Mouse (Mus musculus) stomach, embryonic 15.5 days (tissue): ENCODE measurements around the gene Cyp26a1. TPM values are rescaled to one million over a fixed set of nuclear protein-coding genes. Genes with fewer than 3 reads are reported as not detected.

Experiments
- ATAC-seq: fragments of 200-750 bp; cut with Nextera tagmentation; 2 replicates; pipeline ENCODE4 v1.8.0; 2017; ENCODE audit warnings: low read depth, moderate number of reproducible peaks, moderate TSS enrichment; ENCODE audit not compliant: insufficient read depth, low FRiP score
- H3K27ac ChIP-seq: fragments of 300-500 bp; sonication (generic); 2 replicates; pipeline ENCODE4 v1.5.1; 2015; ENCODE audit warnings: mild to moderate bottlenecking, inconsistent platforms
- H3K27me3 ChIP-seq: fragments of 300-500 bp; sonication (generic); replicated peaks from 2 replicates; pipeline ENCODE4 v1.6.1; 2015; ENCODE audit warnings: inconsistent platforms
- H3K36me3 ChIP-seq: fragments of 300-500 bp; sonication (generic); 2 replicates; pipeline ENCODE4 v1.6.1; 2015; ENCODE audit warnings: inconsistent platforms
- H3K4me1 ChIP-seq: fragments of 300-500 bp; sonication (generic); 2 replicates; pipeline ENCODE4 v1.6.1; 2015; ENCODE audit warnings: inconsistent platforms
- H3K4me2 ChIP-seq: fragments of 300-500 bp; sonication (generic); 2 replicates; pipeline ENCODE4 v1.6.1; 2015; ENCODE audit warnings: mild to moderate bottlenecking, inconsistent platforms
- H3K4me3 ChIP-seq: fragments of 300-500 bp; sonication (generic); replicated peaks from 2 replicates; pipeline ENCODE4 v1.5.1; 2015; ENCODE audit warnings: inconsistent platforms
- H3K9ac ChIP-seq: fragments of 300-500 bp; sonication (generic); 2 replicates; pipeline ENCODE4 v1.6.1; 2015; ENCODE audit warnings: inconsistent platforms
- H3K9me3 ChIP-seq: fragments of 300-500 bp; sonication (generic); 2 replicates; pipeline ENCODE4 v1.6.1; 2016; ENCODE audit warnings: inconsistent platforms
- WGBS: fragments of 180-500 bp; shearing (Covaris S2); methylation state at CpG from one replicate; pipeline ENCODE4 v1.1.7; 2015; 5-methylcytosine and 5-hydroxymethylcytosine counted together
- polyA plus RNA-seq: library from polyadenylated mRNA; unstranded; fragments of >200 nt; fragmentation: Nextera tagmentation; extraction: Ambion mirVana; gene quantifications from 2 replicates; pipeline ENCODE4 v1.2.1, GENCODE M21; 2015

Gene Cyp26a1
- polyA plus RNA-seq, 1 experiment from 2014 or later = 8.5 TPM

GRCm38 (mm10) chr19:37702377-37703076 is 4.9 kb downstream of the Cyp26a1 start:
- no peaks in the 10 kb centered on the region for H3K9me3 ChIP-seq
- no peak overlapping the region for H3K4me2 ChIP-seq
- no peak for ATAC-seq
- H3K36me3 ChIP-seq = no peaks in the 10 kb centered on the region
- peaks cover 14% of the 10 kb centered on the region for H3K4me1 ChIP-seq
- no peak overlapping the region for H3K9ac ChIP-seq
- H3K4me3 ChIP-seq = no peak overlapping the region
- H3K27ac ChIP-seq = no peak overlapping the region
- 46% methylated on average over 21 of the region's 21 CpGs for WGBS
- H3K27me3 ChIP-seq = peaks cover 56% of the 10 kb centered on the region

- H3K36me3 ChIP-seq = no peaks in the 10 kb centered on the region
- WGBS = 6% methylated on average over 3 of the region's 3 CpGs
- H3K4me2 ChIP-seq = no peak overlapping the region
- H3K4me3 ChIP-seq = no peak overlapping the region
- no peak for ATAC-seq
- no peaks in the 10 kb centered on the region for H3K9me3 ChIP-seq
- no peak overlapping the region for H3K27ac ChIP-seq
- H3K9ac ChIP-seq = no peak overlapping the region
- peaks cover 42% of the 10 kb centered on the region for H3K27me3 ChIP-seq
- H3K4me1 ChIP-seq = peaks cover 1% of the 10 kb centered on the region; the same call in 1 of the 2 replicates
Observed at GRCm38 (mm10) chr19:37703902-37704509, 6.4 kb downstream of the Cyp26a1 start.

- no peaks in the 10 kb centered on the region for H3K9me3 ChIP-seq
Observed at GRCm38 (mm10) chr19:37705722-37706121, 8.1 kb downstream of the Cyp26a1 start.

GRCm38 (mm10) chr19:37714681-37715080 is 17.1 kb downstream of the Cyp26a1 start:
- 58% methylated on average over 10 of the region's 10 CpGs for WGBS
- no peaks in the 10 kb centered on the region for H3K36me3 ChIP-seq
- no peak overlapping the region for H3K27ac ChIP-seq
- no peaks in the 10 kb centered on the region for H3K4me1 ChIP-seq
- ATAC-seq = no peak
- H3K4me2 ChIP-seq = no peak overlapping the region
- no peak overlapping the region for H3K9ac ChIP-seq
- no peaks in the 10 kb centered on the region for H3K9me3 ChIP-seq
- H3K27me3 ChIP-seq = no peaks in the 10 kb centered on the region
- no peak overlapping the region for H3K4me3 ChIP-seq

More at GRCm38 (mm10) chr19:37705722-37706121, 8.1 kb downstream of the Cyp26a1 start:
- no peak overlapping the region for H3K9ac ChIP-seq
- no peak overlapping the region for H3K4me3 ChIP-seq
- no peaks in the 10 kb centered on the region for H3K36me3 ChIP-seq
- H3K27me3 ChIP-seq = peaks cover 25% of the 10 kb centered on the region
- H3K4me2 ChIP-seq = no peak overlapping the region
- no peaks in the 10 kb centered on the region for H3K4me1 ChIP-seq
- WGBS = 90% methylated on average over 5 of the region's 5 CpGs
- ATAC-seq = no peak
- no peak overlapping the region for H3K27ac ChIP-seq

GRCm38 (mm10) chr19:37715980-37716379 is 18.4 kb downstream of the Cyp26a1 start:
- no peaks in the 10 kb centered on the region for H3K4me1 ChIP-seq
- no peak overlapping the region for H3K4me2 ChIP-seq
- H3K36me3 ChIP-seq = no peaks in the 10 kb centered on the region
- H3K27me3 ChIP-seq = no peaks in the 10 kb centered on the region
- WGBS = 60% methylated on average over 1 of the region's 1 CpGs
- H3K9ac ChIP-seq = no peak overlapping the region
- H3K9me3 ChIP-seq = no peaks in the 10 kb centered on the region
- ATAC-seq = no peak
- H3K4me3 ChIP-seq = no peak overlapping the region
- no peak overlapping the region for H3K27ac ChIP-seq

- H3K4me2 ChIP-seq = no peak overlapping the region
Observed at GRCm38 (mm10) chr19:37716524-37717175, 19.1 kb downstream of the Cyp26a1 start.

GRCm38 (mm10) chr19:37719166-37719565 is 21.6 kb downstream of the Cyp26a1 start:
- ATAC-seq = no peak
- H3K4me1 ChIP-seq = no peaks in the 10 kb centered on the region
- H3K9ac ChIP-seq = no peak overlapping the region
- no peaks in the 10 kb centered on the region for H3K9me3 ChIP-seq
- 38% methylated on average over 1 of the region's 1 CpGs for WGBS
- H3K4me2 ChIP-seq = no peak overlapping the region
- H3K4me3 ChIP-seq = no peak overlapping the region
- H3K36me3 ChIP-seq = no peaks in the 10 kb centered on the region
- H3K27me3 ChIP-seq = no peaks in the 10 kb centered on the region
- H3K27ac ChIP-seq = no peak overlapping the region

More at GRCm38 (mm10) chr19:37716524-37717175, 19.1 kb downstream of the Cyp26a1 start:
- Histone ChIP-seq H3K9me3 (no peaks in the 10 kb centered on the region), H3K27me3 (no peaks in the 10 kb centered on the region), H3K36me3 (no peaks in the 10 kb centered on the region), H3K4me3 (no peak overlapping the region), H3K27ac (no peak overlapping the region), H3K9ac (no peak overlapping the region), H3K4me1 (no peaks in the 10 kb centered on the region)
- ATAC-seq = no peak
- 79% methylated on average over 12 of the region's 12 CpGs for WGBS

- 99% methylated on average over 5 of the region's 5 CpGs for WGBS
- Histone ChIP-seq H3K9me3 (no peaks in the 10 kb centered on the region), H3K4me1 (no peaks in the 10 kb centered on the region), H3K4me3 (no peak overlapping the region), H3K9ac (no peak overlapping the region), H3K36me3 (no peaks in the 10 kb centered on the region), H3K4me2 (no peak overlapping the region), H3K27me3 (no peaks in the 10 kb centered on the region), H3K27ac (no peak overlapping the region)
- ATAC-seq = no peak
Observed at GRCm38 (mm10) chr19:37724591-37724990, 27.0 kb downstream of the Cyp26a1 start.

GRCm38 (mm10) chr19:37726585-37726984 is 29.0 kb downstream of the Cyp26a1 start:
- 85% methylated on average over 7 of the region's 7 CpGs for WGBS
- H3K4me1 ChIP-seq = no peaks in the 10 kb centered on the region
- H3K9me3 ChIP-seq = no peaks in the 10 kb centered on the region
- H3K36me3 ChIP-seq = no peaks in the 10 kb centered on the region
- ATAC-seq = no peak
- no peak overlapping the region for H3K9ac ChIP-seq
- H3K4me2 ChIP-seq = no peak overlapping the region
- H3K27ac ChIP-seq = no peak overlapping the region
- H3K27me3 ChIP-seq = no peaks in the 10 kb centered on the region
- no peak overlapping the region for H3K4me3 ChIP-seq

GRCm38 (mm10) chr19:37727366-37727765 is 29.8 kb downstream of the Cyp26a1 start:
- no peak for ATAC-seq
- Histone ChIP-seq H3K9ac (no peak overlapping the region), H3K4me1 (no peaks in the 10 kb centered on the region), H3K27me3 (no peaks in the 10 kb centered on the region), H3K4me3 (no peak overlapping the region), H3K36me3 (no peaks in the 10 kb centered on the region), H3K4me2 (no peak overlapping the region), H3K27ac (no peak overlapping the region), H3K9me3 (no peaks in the 10 kb centered on the region)
- WGBS = 91% methylated on average over 2 of the region's 2 CpGs

GRCm38 (mm10) chr19:37735426-37735825 is 37.8 kb downstream of the Cyp26a1 start:
- no peak overlapping the region for H3K4me3 ChIP-seq
- 80% methylated on average over 8 of the region's 8 CpGs for WGBS
- no peak for ATAC-seq
- H3K4me2 ChIP-seq = no peak overlapping the region
- no peaks in the 10 kb centered on the region for H3K36me3 ChIP-seq
- no peak overlapping the region for H3K27ac ChIP-seq
- H3K27me3 ChIP-seq = no peaks in the 10 kb centered on the region
- no peak overlapping the region for H3K9ac ChIP-seq
- no peaks in the 10 kb centered on the region for H3K9me3 ChIP-seq
- H3K4me1 ChIP-seq = no peaks in the 10 kb centered on the region

- Histone ChIP-seq H3K4me3 (no peak overlapping the region), H3K36me3 (no peaks in the 10 kb centered on the region), H3K9me3 (no peaks in the 10 kb centered on the region), H3K4me2 (no peak overlapping the region), H3K27me3 (no peaks in the 10 kb centered on the region), H3K27ac (no peak overlapping the region), H3K9ac (no peak overlapping the region), H3K4me1 (no peaks in the 10 kb centered on the region)
- no peak for ATAC-seq
- 87% methylated on average over 3 of the region's 3 CpGs for WGBS
Observed at GRCm38 (mm10) chr19:37738575-37738974, 41.0 kb downstream of the Cyp26a1 start.
